23 mouse cellular contexts compared by ENCODE assay signal in genomic region chr3:53434610-53435009, GRCm38 (mm10). TPM values are rescaled to one million over a fixed set of nuclear protein-coding genes. Genes with fewer than 3 reads are reported as not detected.
DNase-seq lines count a peak whose midpoint lies in the region; TF ChIP-seq lines count a peak whose summit lies in the region.
"Had no signal": no experiment of that assay in that cellular context is flagged by ENCODE, and none has a peak within 500 bp of the region (broad histone marks: within the 10 kb centered on the region; RNA-seq: fewer than 3 reads in every experiment).

No protein-coding gene starts in this region.

- H3K4me3 ChIP-seq in cerebellum, adult 2 months (replicated peaks; ENCODE audit: insufficient read depth, low read depth, low read length), result no peak overlapping the region
- no peak overlapping the region for H3K4me3 ChIP-seq in layer of hippocampus, adult 2 months
- H3K4me3 ChIP-seq: embryonic facial prominence, embryonic 13.5 days; heart, embryonic 10.5 days; hindbrain, embryonic 13.5 days; intestine, embryonic 15.5 days; limb, embryonic 13.5 days; megakaryocyte, embryonic 14.5 days had no signal

- H3K4me1 ChIP-seq in cerebellum, adult 2 months (ENCODE audit: control insufficient read depth, insufficient read depth, low read length), result no peaks in the 10 kb centered on the region
- H3K4me1 ChIP-seq: embryonic facial prominence, embryonic 13.5 days; heart, embryonic 10.5 days; hindbrain, embryonic 13.5 days; intestine, embryonic 15.5 days; limb, embryonic 13.5 days; megakaryocyte, embryonic 14.5 days had no signal

- DNase-seq in cerebellum, adult 2 months, result no peak
- DNase-seq in cerebellum, adult 9-10 months, result no peak
- DNase-seq in layer of hippocampus, adult 2 months (ENCODE audit: low spot score in 2 of 2), result no peak
- no peak for DNase-seq in layer of hippocampus, postnatal 10 days (ENCODE audit: low spot score in 2 of 2)
- DNase-seq in 3T3-L1 (ENCODE audit: low read depth, low spot score) (peak; percentile 22), NIH3T3 (ENCODE audit: low read depth) (peak; percentile 36)
- DNase-seq in embryo, embryonic 10.5 days (ENCODE audit: low spot score), result no peak
- DNase-seq in T-cell, adult 2 months (ENCODE audit: low spot score), result no peak
- DNase-seq: cerebellum, adult 11-12 months; gastrocnemius, postnatal 14 days; heart, postnatal 14 days; kidney, postnatal 14 days; layer of hippocampus, adult 9-11 months; lung, adult 18-20 months; thymus, adult 2 months had no signal

- TF ChIP-seq POLR2A in cerebellum, adult 2 months (IDR thresholded peaks at IDR 0.05; ENCODE audit: borderline replicate concordance, insufficient read depth, low read length), result no peak

- TF ChIP-seq CTCF in cerebellum, adult 2 months (IDR thresholded peaks at IDR 0.05; ENCODE audit: borderline replicate concordance, insufficient read depth, low read depth, low read length), result peak; percentile 36; the same call in 1 of the 2 replicates
- TF ChIP-seq CTCF in layer of hippocampus, adult 2 months (conservative IDR thresholded peaks at IDR 0.05), result 0 out of 2 replicates have a peak, but pooled peaks have one; percentile 19

- no peak overlapping the region for H3K27ac ChIP-seq in cerebellum, adult 2 months (ENCODE audit: insufficient read depth, low read length)
- no peak overlapping the region for H3K27ac ChIP-seq in layer of hippocampus, adult 2 months
- H3K27ac ChIP-seq: embryonic facial prominence, embryonic 13.5 days; heart, embryonic 10.5 days; hindbrain, embryonic 13.5 days; intestine, embryonic 15.5 days; limb, embryonic 13.5 days had no signal

- WGBS in cerebellum, adult 2 months, result 76% methylated on average over 3 of the region's 3 CpGs

- no peaks in the 10 kb centered on the region for H3K27me3 ChIP-seq in cerebellum, adult 2 months (ENCODE audit: control insufficient read depth, insufficient read depth, low read length)
- H3K27me3 ChIP-seq: embryonic facial prominence, embryonic 13.5 days; hindbrain, embryonic 13.5 days; intestine, embryonic 15.5 days had no signal

RNA-seq across cellular contexts. Expression of gene Nhlrc3, which starts 28.5 kb away (rescaled TPM):
- 7.9 and 8.1 TPM in 2 replicates for polyA plus RNA-seq in cerebellum, adult 2 months (2012; rRNA removed)
- 10 to 100 TPM in 1 of 2 experiments, 1 to 10 TPM in 1; 9.8 to 11.7 TPM for total RNA-seq in layer of hippocampus, adult 2 months (2021)
- 1 to 10 TPM; 8.5 to 9.9 TPM for total RNA-seq in layer of hippocampus, postnatal 10 days (2021)

RNA-seq across cellular contexts. Expression of gene Proser1, which starts 28.9 kb away (rescaled TPM):
- polyA plus RNA-seq in cerebellum, adult 2 months (2012; rRNA removed), result 21.2 and 21.9 TPM in 2 replicates
- total RNA-seq in layer of hippocampus, adult 2 months (2021), result 10 to 100 TPM; 24.8 to 29.6 TPM
- 10 to 100 TPM; 27.1 to 27.9 TPM for total RNA-seq in layer of hippocampus, postnatal 10 days (2021)

RNA-seq across cellular contexts. Expression of gene Stoml3, which starts 53.8 kb away (rescaled TPM):
- 0.52 and 0.93 TPM in 2 replicates for polyA plus RNA-seq in cerebellum, adult 2 months (2012; rRNA removed)
- total RNA-seq in layer of hippocampus, adult 2 months (2021), result under 1 TPM; 0.33 to 0.37 TPM
- total RNA-seq in layer of hippocampus, postnatal 10 days (2021), result 1 to 10 TPM in 1 of 2 experiments, under 1 TPM in 1; 0.55 to 1.7 TPM
- total RNA-seq: adrenal gland, adult 18-20 months; gastrocnemius, postnatal 14 days; heart, postnatal 14 days had no signal
- polyA plus RNA-seq: embryonic facial prominence, embryonic 13.5 days; heart, embryonic 10.5 days; hindbrain, embryonic 13.5 days; midbrain, embryonic 16.5 days had no signal

Comparison
In these comparisons a context has a peak if more than half of its experiments do, and no peak if none do; other contexts are left out.
1. DNase-seq: peak in 3T3-L1 (single experiment) and NIH3T3 (single experiment); none in cerebellum, adult 2 months (0 of 2), cerebellum, adult 9-10 months (single experiment), layer of hippocampus, adult 2 months (0 of 2), layer of hippocampus, postnatal 10 days (0 of 2), embryo, embryonic 10.5 days (single experiment) and T-cell, adult 2 months (single experiment).